Mouse (Mus musculus): ENCODE results near the gene Slc7a11. TPM values are rescaled to one million over a fixed set of nuclear protein-coding genes. Genes with fewer than 3 reads are reported as not detected.

Gene Slc7a11
- polyA plus RNA-seq, 1 experiment from 2014 or later: 3.5 TPM

- Histone ChIP-seq H3K4me3 (replicated peaks) (no peak overlapping the region), H3K27ac (no peak overlapping the region), H3K36me3 (no peaks in the 10 kb centered on the region), H3K9ac (replicated peaks) (no peak overlapping the region), H3K9me3 (no peaks in the 10 kb centered on the region), H3K4me2 (no peak overlapping the region), H3K4me1 (replicated peaks) (peaks cover 5% of the 10 kb centered on the region; the same call in 1 of the 2 replicates), H3K27me3 (no peaks in the 10 kb centered on the region)
- ATAC-seq (ENCODE audit: insufficient number of reproducible peaks, insufficient read depth, low FRiP score, low TSS enrichment, low read depth): no peak
- 86% methylated on average over 1 of the region's 1 CpGs for WGBS
These were observed 182.7 kb downstream of the Slc7a11 start for GRCm38 (mm10) chr3:50260667-50261066.

GRCm38 (mm10) chr3:50258852-50259251 lies 184.6 kb downstream of the Slc7a11 start:
- no peak overlapping the region for H3K9ac ChIP-seq (replicated peaks)
- ATAC-seq (ENCODE audit: insufficient number of reproducible peaks, insufficient read depth, low FRiP score, low TSS enrichment, low read depth): no peak
- no peak overlapping the region for H3K4me2 ChIP-seq
- H3K27me3 ChIP-seq: no peaks in the 10 kb centered on the region
- H3K9me3 ChIP-seq: no peaks in the 10 kb centered on the region
- H3K4me3 ChIP-seq (replicated peaks): no peak overlapping the region
- peaks cover 5% of the 10 kb centered on the region; the same call in 1 of the 2 replicates for H3K4me1 ChIP-seq (replicated peaks)
- no peaks in the 10 kb centered on the region for H3K36me3 ChIP-seq
- no peak overlapping the region for H3K27ac ChIP-seq
- WGBS: 95% methylated on average over 4 of the region's 4 CpGs

GRCm38 (mm10) chr3:50249598-50250300 lies 193.7 kb downstream of the Slc7a11 start:
- 46% methylated on average over 6 of the region's 6 CpGs for WGBS
- no peak overlapping the region for H3K4me3 ChIP-seq (replicated peaks)
- H3K36me3 ChIP-seq: no peaks in the 10 kb centered on the region

GRCm38 (mm10) chr3:50235990-50236389 lies 207.4 kb downstream of the Slc7a11 start:
- Histone ChIP-seq H3K4me3 (replicated peaks) (no peak overlapping the region), H3K9me3 (no peaks in the 10 kb centered on the region), H3K36me3 (no peaks in the 10 kb centered on the region), H3K27ac (no peak overlapping the region), H3K4me1 (replicated peaks) (no peaks in the 10 kb centered on the region), H3K4me2 (no peak overlapping the region), H3K9ac (replicated peaks) (no peak overlapping the region), H3K27me3 (no peaks in the 10 kb centered on the region)
- no peak for ATAC-seq (ENCODE audit: insufficient number of reproducible peaks, insufficient read depth, low FRiP score, low TSS enrichment, low read depth)
- 80% methylated on average over 3 of the region's 3 CpGs for WGBS

More at GRCm38 (mm10) chr3:50249598-50250300, 193.7 kb downstream of the Slc7a11 start:
- peaks cover 18% of the 10 kb centered on the region for H3K4me1 ChIP-seq (replicated peaks)
- H3K27ac ChIP-seq: no peak overlapping the region
- no peak overlapping the region for H3K4me2 ChIP-seq
- ATAC-seq (ENCODE audit: insufficient number of reproducible peaks, insufficient read depth, low FRiP score, low TSS enrichment, low read depth): peak; percentile 76
- no peak overlapping the region for H3K9ac ChIP-seq (replicated peaks)
- H3K27me3 ChIP-seq: no peaks in the 10 kb centered on the region
- no peaks in the 10 kb centered on the region for H3K9me3 ChIP-seq

- Histone ChIP-seq H3K36me3 (no peaks in the 10 kb centered on the region), H3K4me1 (replicated peaks) (no peaks in the 10 kb centered on the region), H3K9ac (replicated peaks) (no peak overlapping the region), H3K27ac (no peak overlapping the region), H3K27me3 (no peaks in the 10 kb centered on the region), H3K4me3 (replicated peaks) (no peak overlapping the region), H3K9me3 (no peaks in the 10 kb centered on the region), H3K4me2 (no peak overlapping the region)
- no peak for ATAC-seq (ENCODE audit: insufficient number of reproducible peaks, insufficient read depth, low FRiP score, low TSS enrichment, low read depth)
- WGBS: 52% methylated on average over 5 of the region's 5 CpGs
These were observed 210.3 kb downstream of the Slc7a11 start for GRCm38 (mm10) chr3:50233144-50233543.

GRCm38 (mm10) chr3:50224390-50225114 lies 218.9 kb downstream of the Slc7a11 start:
- 84% methylated on average over 2 of the region's 2 CpGs for WGBS
- H3K9ac ChIP-seq (replicated peaks): no peak overlapping the region
- no peak overlapping the region for H3K4me2 ChIP-seq
- H3K36me3 ChIP-seq: no peaks in the 10 kb centered on the region
- H3K27me3 ChIP-seq: no peaks in the 10 kb centered on the region
- no peak for ATAC-seq (ENCODE audit: insufficient number of reproducible peaks, insufficient read depth, low FRiP score, low TSS enrichment, low read depth)
- no peaks in the 10 kb centered on the region for H3K4me1 ChIP-seq (replicated peaks)
- no peak overlapping the region for H3K4me3 ChIP-seq (replicated peaks)
- no peaks in the 10 kb centered on the region for H3K9me3 ChIP-seq
- H3K27ac ChIP-seq: no peak overlapping the region

- WGBS: 72% methylated on average over 2 of the region's 2 CpGs
- H3K4me3 ChIP-seq (replicated peaks): no peak overlapping the region
- H3K27ac ChIP-seq: no peak overlapping the region
- H3K4me2 ChIP-seq: no peak overlapping the region
- H3K36me3 ChIP-seq: no peaks in the 10 kb centered on the region
- no peak for ATAC-seq (ENCODE audit: insufficient number of reproducible peaks, insufficient read depth, low FRiP score, low TSS enrichment, low read depth)
- H3K9me3 ChIP-seq: no peaks in the 10 kb centered on the region
- no peaks in the 10 kb centered on the region for H3K4me1 ChIP-seq (replicated peaks)
- H3K27me3 ChIP-seq: no peaks in the 10 kb centered on the region
- no peak overlapping the region for H3K9ac ChIP-seq (replicated peaks)
These were observed 223.0 kb downstream of the Slc7a11 start for GRCm38 (mm10) chr3:50220454-50220853.

GRCm38 (mm10) chr3:50186369-50186768 lies 257.0 kb downstream of the Slc7a11 start:
- WGBS: 72% methylated on average over 5 of the region's 5 CpGs
- Histone ChIP-seq H3K27ac (no peak overlapping the region), H3K36me3 (no peaks in the 10 kb centered on the region), H3K4me3 (replicated peaks) (no peak overlapping the region), H3K9ac (replicated peaks) (no peak overlapping the region), H3K4me2 (no peak overlapping the region), H3K9me3 (no peaks in the 10 kb centered on the region), H3K27me3 (no peaks in the 10 kb centered on the region), H3K4me1 (replicated peaks) (peaks cover 5% of the 10 kb centered on the region; the same call in 1 of the 2 replicates)
- no peak for ATAC-seq (ENCODE audit: insufficient number of reproducible peaks, insufficient read depth, low FRiP score, low TSS enrichment, low read depth)

GRCm38 (mm10) chr3:50185879-50186278 lies 257.5 kb downstream of the Slc7a11 start:
- no peak overlapping the region for H3K4me3 ChIP-seq (replicated peaks)
- WGBS: 50% methylated on average over 2 of the region's 2 CpGs
- no peaks in the 10 kb centered on the region for H3K27me3 ChIP-seq
- no peak overlapping the region for H3K9ac ChIP-seq (replicated peaks)
- H3K4me1 ChIP-seq (replicated peaks): peaks cover 5% of the 10 kb centered on the region; the same call in 1 of the 2 replicates
- no peak for ATAC-seq (ENCODE audit: insufficient number of reproducible peaks, insufficient read depth, low FRiP score, low TSS enrichment, low read depth)
- no peaks in the 10 kb centered on the region for H3K9me3 ChIP-seq
- H3K4me2 ChIP-seq: no peak overlapping the region
- no peaks in the 10 kb centered on the region for H3K36me3 ChIP-seq
- no peak overlapping the region for H3K27ac ChIP-seq

- WGBS: 79% methylated on average over 2 of the region's 2 CpGs
- no peak overlapping the region for H3K27ac ChIP-seq
- H3K27me3 ChIP-seq: no peaks in the 10 kb centered on the region
- no peaks in the 10 kb centered on the region for H3K36me3 ChIP-seq
- no peak overlapping the region for H3K9ac ChIP-seq (replicated peaks)
- no peak overlapping the region for H3K4me3 ChIP-seq (replicated peaks)
- no peak overlapping the region for H3K4me2 ChIP-seq
- ATAC-seq (ENCODE audit: insufficient number of reproducible peaks, insufficient read depth, low FRiP score, low TSS enrichment, low read depth): no peak
- no peaks in the 10 kb centered on the region for H3K4me1 ChIP-seq (replicated peaks)
- H3K9me3 ChIP-seq: no peaks in the 10 kb centered on the region
These were observed 282.7 kb downstream of the Slc7a11 start for GRCm38 (mm10) chr3:50160756-50161155.

GRCm38 (mm10) chr3:50144144-50144543 lies 299.3 kb downstream of the Slc7a11 start:
- Histone ChIP-seq H3K27me3 (no peaks in the 10 kb centered on the region), H3K4me2 (no peak overlapping the region), H3K36me3 (no peaks in the 10 kb centered on the region), H3K9me3 (no peaks in the 10 kb centered on the region), H3K27ac (no peak overlapping the region), H3K4me1 (replicated peaks) (no peaks in the 10 kb centered on the region), H3K4me3 (replicated peaks) (no peak overlapping the region), H3K9ac (replicated peaks) (no peak overlapping the region)
- ATAC-seq (ENCODE audit: insufficient number of reproducible peaks, insufficient read depth, low FRiP score, low TSS enrichment, low read depth): no peak

Measured in limb, embryonic 12.5 days (tissue).